Mouse (Mus musculus): ENCODE measurements around the gene Nova1. TPM values are rescaled to one million over a fixed set of nuclear protein-coding genes. Genes with fewer than 3 reads are reported as not detected.

Gene Nova1
- total RNA-seq (2015) (not detected in 2 replicates), total RNA-seq (2017) (not detected in 2 replicates)

GRCm38 (mm10) chr12:46818856-46819347 is at the start of gene Nova1:
Gene Nova1, minus strand, starts transcription at chr12:46818929.
- peak; percentile 58 for ATAC-seq (replicated peaks; ENCODE audit: poor library complexity)

- peak; percentile 85 for ATAC-seq (replicated peaks; ENCODE audit: poor library complexity)
Observed at GRCm38 (mm10) chr12:46819348-46820022, 756 bp upstream of the Nova1 start.

GRCm38 (mm10) chr12:46818021-46818855 is 491 bp downstream of the Nova1 start:
- ATAC-seq (replicated peaks; ENCODE audit: poor library complexity): no peak

- ATAC-seq (replicated peaks; ENCODE audit: poor library complexity): no peak
Observed at GRCm38 (mm10) chr12:46817211-46817803, 1.4 kb downstream of the Nova1 start.

- ATAC-seq (replicated peaks; ENCODE audit: poor library complexity): no peak
Observed at GRCm38 (mm10) chr12:46816291-46816690, 2.4 kb downstream of the Nova1 start.

- no peak for ATAC-seq (replicated peaks; ENCODE audit: poor library complexity)
Observed at GRCm38 (mm10) chr12:46815697-46816096, 3.0 kb downstream of the Nova1 start.

GRCm38 (mm10) chr12:46814820-46815219 is 3.9 kb downstream of the Nova1 start:
- ATAC-seq (replicated peaks; ENCODE audit: poor library complexity): no peak

- no peak for ATAC-seq (replicated peaks; ENCODE audit: poor library complexity)
Observed at GRCm38 (mm10) chr12:46801311-46801710, 17.4 kb downstream of the Nova1 start.

- ATAC-seq (replicated peaks; ENCODE audit: poor library complexity): no peak
Observed at GRCm38 (mm10) chr12:46782301-46783280, 36.1 kb downstream of the Nova1 start.

- no peak for ATAC-seq (replicated peaks; ENCODE audit: poor library complexity)
Observed at GRCm38 (mm10) chr12:46781481-46781880, 37.2 kb downstream of the Nova1 start.

- ATAC-seq (replicated peaks; ENCODE audit: poor library complexity): no peak
Observed at GRCm38 (mm10) chr12:46780983-46781382, 37.7 kb downstream of the Nova1 start.

- no peak for ATAC-seq (replicated peaks; ENCODE audit: poor library complexity)
Observed at GRCm38 (mm10) chr12:46759450-46759849, 59.3 kb downstream of the Nova1 start.

- ATAC-seq (replicated peaks; ENCODE audit: poor library complexity): no peak
Observed at GRCm38 (mm10) chr12:46754325-46754848, 64.3 kb downstream of the Nova1 start.

- ATAC-seq (replicated peaks; ENCODE audit: poor library complexity): no peak
Observed at GRCm38 (mm10) chr12:46753096-46753495, 65.6 kb downstream of the Nova1 start.

GRCm38 (mm10) chr12:46733261-46733660 is 85.5 kb downstream of the Nova1 start:
- no peak for ATAC-seq (replicated peaks; ENCODE audit: poor library complexity)

GRCm38 (mm10) chr12:46731943-46732342 is 86.8 kb downstream of the Nova1 start:
- no peak for ATAC-seq (replicated peaks; ENCODE audit: poor library complexity)

- no peak for ATAC-seq (replicated peaks; ENCODE audit: poor library complexity)
Observed at GRCm38 (mm10) chr12:46721914-46722313, 96.8 kb downstream of the Nova1 start.

GRCm38 (mm10) chr12:46719076-46719475 is 99.7 kb downstream of the Nova1 start:
- ATAC-seq (replicated peaks; ENCODE audit: poor library complexity): no peak

GRCm38 (mm10) chr12:46710094-46710493 is 108.6 kb downstream of the Nova1 start:
- ATAC-seq (replicated peaks; ENCODE audit: poor library complexity): no peak

- ATAC-seq (replicated peaks; ENCODE audit: poor library complexity): no peak
Observed at GRCm38 (mm10) chr12:46709475-46709874, 109.3 kb downstream of the Nova1 start.

Measured in megakaryocyte progenitor cell, adult 5-6 weeks (primary cell).